Mouse (Mus musculus): ENCODE data around the gene Qtrt1.

The Qtrt1 gene

GRCm38 (mm10) chr9:21411669-21412550, at the start of gene Qtrt1:
Gene Qtrt1, plus strand, starts transcription at chr9:21411837.
- peak; percentile 92 for DNase-seq (ENCODE audit: low read depth, low spot score)

- DNase-seq (ENCODE audit: low read depth, low spot score): peak; percentile 84
Observed at GRCm38 (mm10) chr9:21366541-21367220, 45.0 kb upstream of the Qtrt1 start.

GRCm38 (mm10) chr9:21367357-21368111, 44.1 kb upstream of the Qtrt1 start, which contains the start of gene Ilf3:
Gene Ilf3, plus strand, starts transcription at chr9:21367871.
- peak; percentile 100 for DNase-seq (ENCODE audit: low read depth, low spot score)

GRCm38 (mm10) chr9:21368131-21368584, 43.5 kb upstream of the Qtrt1 start:
- peak; percentile 85 for DNase-seq (ENCODE audit: low read depth, low spot score)

- peak; percentile 41 for DNase-seq (ENCODE audit: low read depth, low spot score)
Observed at GRCm38 (mm10) chr9:21369080-21369479, 42.6 kb upstream of the Qtrt1 start.

- no peak for DNase-seq (ENCODE audit: low read depth, low spot score)
Observed at GRCm38 (mm10) chr9:21370876-21371275, 40.8 kb upstream of the Qtrt1 start.

- DNase-seq (ENCODE audit: low read depth, low spot score): no peak
Observed at GRCm38 (mm10) chr9:21372508-21372907, 39.1 kb upstream of the Qtrt1 start.

GRCm38 (mm10) chr9:21379195-21379594, 32.4 kb upstream of the Qtrt1 start:
- peak; percentile 33 for DNase-seq (ENCODE audit: low read depth, low spot score)

- no peak for DNase-seq (ENCODE audit: low read depth, low spot score)
Observed at GRCm38 (mm10) chr9:21380868-21381267, 30.8 kb upstream of the Qtrt1 start.

GRCm38 (mm10) chr9:21383966-21384365, 27.7 kb upstream of the Qtrt1 start:
- no peak for DNase-seq (ENCODE audit: low read depth, low spot score)

- DNase-seq (ENCODE audit: low read depth, low spot score): no peak
Observed at GRCm38 (mm10) chr9:21392646-21393175, 18.9 kb upstream of the Qtrt1 start.

GRCm38 (mm10) chr9:21395692-21396091, 15.9 kb upstream of the Qtrt1 start:
- no peak for DNase-seq (ENCODE audit: low read depth, low spot score)

- no peak for DNase-seq (ENCODE audit: low read depth, low spot score)
Observed at GRCm38 (mm10) chr9:21397170-21397569, 14.5 kb upstream of the Qtrt1 start.

- DNase-seq (ENCODE audit: low read depth, low spot score): no peak
Observed at GRCm38 (mm10) chr9:21401042-21401441, 10.6 kb upstream of the Qtrt1 start.

- no peak for DNase-seq (ENCODE audit: low read depth, low spot score)
Observed at GRCm38 (mm10) chr9:21402764-21403253, 8.8 kb upstream of the Qtrt1 start.

- no peak for DNase-seq (ENCODE audit: low read depth, low spot score)
Observed at GRCm38 (mm10) chr9:21403745-21404144, 7.9 kb upstream of the Qtrt1 start.

GRCm38 (mm10) chr9:21405525-21405924, 6.1 kb upstream of the Qtrt1 start:
- no peak for DNase-seq (ENCODE audit: low read depth, low spot score)

GRCm38 (mm10) chr9:21407951-21408350, 3.7 kb upstream of the Qtrt1 start:
- no peak for DNase-seq (ENCODE audit: low read depth, low spot score)

GRCm38 (mm10) chr9:21408624-21409023, 3.0 kb upstream of the Qtrt1 start:
- DNase-seq (ENCODE audit: low read depth, low spot score): no peak

GRCm38 (mm10) chr9:21409592-21410317, 1.9 kb upstream of the Qtrt1 start:
- DNase-seq (ENCODE audit: low read depth, low spot score): peak; percentile 85

GRCm38 (mm10) chr9:21417866-21418265, 6.2 kb downstream of the Qtrt1 start:
- no peak for DNase-seq (ENCODE audit: low read depth, low spot score)
